9 mouse cellular contexts compared by ENCODE assay signal in genomic region chr10:13005043-13005442, GRCm38 (mm10). TPM values are rescaled to one million over a fixed set of nuclear protein-coding genes. Genes with fewer than 3 reads are reported as not detected.
A peak's percentile ranks its signal among the peaks of the same experiment; 100 is the strongest.
DNase-seq lines count a peak whose midpoint lies in the region; ATAC-seq and TF ChIP-seq lines count a peak whose summit lies in the region.
"Had no signal": no experiment of that assay in that cellular context is flagged by ENCODE, and none has a peak within 500 bp of the region (broad histone marks: within the 10 kb centered on the region; RNA-seq: fewer than 3 reads in every experiment).

TSS of gene Sf3b5 (plus strand) at chr10:13005343.

- no peak for ATAC-seq in forebrain, embryonic 14.5 days
- no peak for ATAC-seq in liver, embryonic 15.5 days (ENCODE audit: insufficient read depth)

- no peak within 1 kb of the TSS for H3K27ac ChIP-seq in ES-Bruce4 (ENCODE audit: insufficient read depth, low read length)
- no peak within 1 kb of the TSS for H3K27ac ChIP-seq in forebrain, embryonic 14.5 days (ENCODE audit: low read depth, low read length)
- no peak within 1 kb of the TSS for H3K27ac ChIP-seq in liver, embryonic 15.5 days (replicated peaks)
- H3K27ac ChIP-seq: macrophage had no signal

- H3K36me3 ChIP-seq in ES-Bruce4 (ENCODE audit: control insufficient read depth, insufficient read depth, low read length, poor library complexity, severe bottlenecking), result peaks cover 6% of the 10 kb centered on the region
- no peaks in the 10 kb centered on the region for H3K36me3 ChIP-seq in forebrain, embryonic 14.5 days (ENCODE audit: control insufficient read depth, insufficient read depth, low read length)
- H3K36me3 ChIP-seq in liver, embryonic 15.5 days (replicated peaks), result no peaks in the 10 kb centered on the region

- H3K4me2 ChIP-seq in forebrain, embryonic 14.5 days (ENCODE audit: low read length), result no peak within 1 kb of the TSS
- no peak within 1 kb of the TSS for H3K4me2 ChIP-seq in liver, embryonic 15.5 days

- 92% methylated on average over 3 of the region's 3 CpGs for WGBS in forebrain, embryonic 14.5 days
- WGBS in liver, embryonic 15.5 days (ENCODE audit: insufficient replicate concordance), result 71% methylated on average over 3 of the region's 3 CpGs

- no peak for TF ChIP-seq CTCF in ES-Bruce4 (IDR thresholded peaks at IDR 0.05; ENCODE audit: low read depth, low read length)

- H3K4me3 ChIP-seq in ES-Bruce4 (ENCODE audit: low read depth, low read length), result no peak within 1 kb of the TSS
- no peak within 1 kb of the TSS for H3K4me3 ChIP-seq in forebrain, embryonic 14.5 days (ENCODE audit: low read depth, low read length)
- H3K4me3 ChIP-seq in liver, embryonic 15.5 days (replicated peaks), result no peak within 1 kb of the TSS

- TF ChIP-seq POLR2A in ES-Bruce4 (IDR thresholded peaks at IDR 0.05; ENCODE audit: insufficient read depth, low read length), result no peak

- no peak for TF ChIP-seq EP300 in ES-Bruce4 (IDR thresholded peaks at IDR 0.05; ENCODE audit: insufficient read depth, low read depth, low read length)

- H3K9ac ChIP-seq in ES-Bruce4 (ENCODE audit: low read depth, poor library complexity, severe bottlenecking), result no peak within 1 kb of the TSS
- no peak within 1 kb of the TSS for H3K9ac ChIP-seq in forebrain, embryonic 14.5 days (ENCODE audit: low read length)
- H3K9ac ChIP-seq in liver, embryonic 15.5 days, result no peak within 1 kb of the TSS

- no peaks in the 10 kb centered on the region for H3K4me1 ChIP-seq in ES-Bruce4 (ENCODE audit: control insufficient read depth, insufficient read depth, low read length)
- peaks cover 10% of the 10 kb centered on the region for H3K4me1 ChIP-seq in forebrain, embryonic 14.5 days (ENCODE audit: control insufficient read depth, insufficient read depth, low read length)
- H3K4me1 ChIP-seq in liver, embryonic 15.5 days (replicated peaks), result peaks cover 17% of the 10 kb centered on the region

- peak; percentile 58 for DNase-seq in heart, adult 11 months
- no peak for DNase-seq in heart, adult 8-10 months (ENCODE audit: low spot score)
- no peak for DNase-seq in forebrain, embryonic 14.5 days (ENCODE audit: low spot score)
- no peak for DNase-seq in layer of hippocampus, adult 11-12 months (ENCODE audit: low spot score)
- no peak for DNase-seq in spleen, adult 12 weeks (ENCODE audit: low spot score)
- no peak for DNase-seq in spleen, postnatal 36 days (ENCODE audit: low spot score in 2 of 2)

- H3K27me3 ChIP-seq in ES-Bruce4 (ENCODE audit: control insufficient read depth, insufficient read depth, low read length, poor library complexity, severe bottlenecking), result no peaks in the 10 kb centered on the region
- H3K27me3 ChIP-seq in forebrain, embryonic 14.5 days (replicated peaks; ENCODE audit: control insufficient read depth, insufficient read depth, low read length), result no peaks in the 10 kb centered on the region
- no peaks in the 10 kb centered on the region for H3K27me3 ChIP-seq in liver, embryonic 15.5 days

- no peaks in the 10 kb centered on the region for H3K9me3 ChIP-seq in ES-Bruce4 (replicated peaks; ENCODE audit: control insufficient read depth, insufficient read depth, low read length, poor library complexity, severe bottlenecking)
- H3K9me3 ChIP-seq in forebrain, embryonic 14.5 days (replicated peaks; ENCODE audit: control insufficient read depth, low read length), result no peaks in the 10 kb centered on the region
- H3K9me3 ChIP-seq in liver, embryonic 15.5 days (replicated peaks), result no peaks in the 10 kb centered on the region

RNA-seq across cellular contexts. Expression of gene Sf3b5, which starts in this region (rescaled TPM):
- 1 to 10 TPM; 6.5 to 7.8 (median 7.1) TPM for total RNA-seq in heart, adult 8-10 months (2022)
- polyA plus RNA-seq in ES-Bruce4 (2011; ENCODE audit: insufficient read depth, insufficient read length, low read depth, missing spikeins), result 20.1 and 22.4 TPM in 2 replicates
- 32.5 and 36.8 TPM in 2 replicates for polyA plus RNA-seq in forebrain, embryonic 14.5 days (2014; fragmentation: Nextera tagmentation; extraction: Ambion mirVana)
- polyA plus RNA-seq in liver, embryonic 15.5 days (2015; fragmentation: Nextera tagmentation; extraction: Ambion mirVana), result 16.5 and 17.2 TPM in 2 replicates
